Mouse (Mus musculus) myocyte (in vitro differentiated cells): Measurements from ENCODE around the gene Acyp1. TPM values are rescaled to one million over a fixed set of nuclear protein-coding genes. Genes with fewer than 3 reads are reported as not detected.
A peak's percentile ranks its signal among the peaks of the same experiment; 100 is the strongest.

Experiments used
- H3K27me3 ChIP-seq: one replicate; pipeline ENCODE4 v1.6.1; 2011; ENCODE audit not compliant: control insufficient read depth, insufficient read depth, insufficient read length
- H3K36me3 ChIP-seq: one replicate; pipeline ENCODE4 v1.6.1; 2011; ENCODE audit not compliant: control insufficient read depth, insufficient read depth
- H3K4me2 ChIP-seq: one replicate; pipeline ENCODE4 v1.6.1; 2011; ENCODE audit warnings: low read depth, control low read depth
- H3K4me3 ChIP-seq: one replicate; pipeline ENCODE4 v1.5.1; 2011; ENCODE audit warnings: mild to moderate bottlenecking, control low read depth, moderate library complexity
- H3K79me2 ChIP-seq: one replicate; pipeline ENCODE4 v1.6.1; 2011; ENCODE audit not compliant: control insufficient read depth, insufficient read depth
- H3ac ChIP-seq: one replicate; pipeline ENCODE4 v1.6.1; 2011; ENCODE audit not compliant: control insufficient read depth, insufficient read length
- CEBPB ChIP-seq: IDR thresholded peaks from 2 replicates; pipeline ENCODE4 v1.6.1; 2011; ENCODE audit warnings: mild to moderate bottlenecking, moderate library complexity; ENCODE audit not compliant: poor library complexity, insufficient read depth, severe bottlenecking
- E2F4 ChIP-seq: IDR thresholded peaks from one replicate; pipeline ENCODE4 v1.6.1; 2011; ENCODE audit warnings: mild to moderate bottlenecking, control low read depth, moderate library complexity; ENCODE audit not compliant: insufficient read depth
- MAX ChIP-seq: IDR thresholded peaks from one replicate; pipeline ENCODE4 v1.6.1; 2011; ENCODE audit warnings: low read depth, mild to moderate bottlenecking, control low read depth
- MYOD1 ChIP-seq, 3 experiments: IDR thresholded peaks; one replicate each; pipeline ENCODE4 v1.6.1; 2011; ENCODE audit warnings: control low read depth in 2 of 3, low read depth in 2 of 3, mild to moderate bottlenecking in 2 of 3, moderate library complexity in 1 of 3; ENCODE audit not compliant: insufficient read length in 2 of 3, control insufficient read depth in 1 of 3
- MYOG ChIP-seq, 3 experiments: IDR thresholded peaks; one replicate each; pipeline ENCODE4 v1.6.1; 2011; ENCODE audit warnings: control low read depth in 2 of 3, low read depth in 2 of 3, mild to moderate bottlenecking in 2 of 3; ENCODE audit not compliant: insufficient read length in 2 of 3, control insufficient read depth in 1 of 3, insufficient read depth in 1 of 3
- POLR2A ChIP-seq: IDR thresholded peaks from one replicate; pipeline ENCODE4 v1.6.1; 2011; ENCODE audit warnings: low read depth, mild to moderate bottlenecking, control low read depth, moderate library complexity; ENCODE audit not compliant: insufficient read length
- POLR2AphosphoS2 ChIP-seq: IDR thresholded peaks from one replicate; pipeline ENCODE4 v1.6.1; 2011; ENCODE audit warnings: low read depth, control low read depth; ENCODE audit not compliant: insufficient read length
- REST ChIP-seq: IDR thresholded peaks from one replicate; pipeline ENCODE4 v1.6.1; 2011; ENCODE audit warnings: mild to moderate bottlenecking, control low read depth, moderate library complexity; ENCODE audit not compliant: insufficient read depth, insufficient read length
- SRF ChIP-seq: IDR thresholded peaks from one replicate; pipeline ENCODE4 v1.6.1; 2011; ENCODE audit warnings: low read depth; ENCODE audit not compliant: control insufficient read depth, insufficient read length
- TCF12 ChIP-seq: IDR thresholded peaks from one replicate; pipeline ENCODE4 v1.6.1; 2011; ENCODE audit warnings: mild to moderate bottlenecking, control low read depth; ENCODE audit not compliant: poor library complexity, insufficient read depth, severe bottlenecking
- TCF3 ChIP-seq: IDR thresholded peaks from one replicate; pipeline ENCODE4 v1.6.1; 2011; ENCODE audit warnings: low read depth, control low read depth; ENCODE audit not compliant: insufficient read length
- USF1 ChIP-seq: IDR thresholded peaks from one replicate; pipeline ENCODE4 v1.6.1; 2011; ENCODE audit warnings: low read depth, mild to moderate bottlenecking, control low read depth, moderate library complexity
- polyA plus RNA-seq: library from polyadenylated mRNA; unstranded; fragments of >200 nt; fragmentation: generic; extraction: Trizol; gene quantifications from one replicate; pipeline ENCODE4 v1.2.1, GENCODE M21; 2012; ENCODE audit warnings: missing spikeins

Gene Acyp1
- polyA plus RNA-seq, 1 experiment, result 22.0 TPM

- H3K27me3 ChIP-seq, result no peaks in the 10 kb centered on the region
- no peak overlapping the region for H3K4me3 ChIP-seq
- peaks cover 57% of the 10 kb centered on the region for H3K36me3 ChIP-seq
- TF ChIP-seq MYOD1 (IDR thresholded peaks at IDR 0.05; ENCODE audit: control insufficient read depth in 1 of 3, insufficient read length in 2 of 3, low read depth in 2 of 3) (no peak), MYOG (IDR thresholded peaks at IDR 0.05; ENCODE audit: control insufficient read depth in 1 of 3, insufficient read depth in 1 of 3, insufficient read length in 2 of 3, low read depth in 2 of 3) (no peak), POLR2AphosphoS2 (peak; percentile 43), CEBPB (peak; percentile 46; the same call in 1 of the 2 replicates), SRF (no peak)
- peak overlapping the region; percentile 65 for H3K4me2 ChIP-seq
- no peaks in the 10 kb centered on the region for H3K79me2 ChIP-seq
- H3ac ChIP-seq, result no peak overlapping the region
Measured at GRCm38 (mm10) chr12:85305247-85305892, 17.1 kb upstream of the Acyp1 start.

- peak overlapping the region; percentile 65 for H3K4me2 ChIP-seq
- peaks cover 53% of the 10 kb centered on the region for H3K36me3 ChIP-seq
- H3K27me3 ChIP-seq, result no peaks in the 10 kb centered on the region
- TF ChIP-seq REST (no peak), POLR2AphosphoS2 (no peak), USF1 (peak; percentile 79)
- no peaks in the 10 kb centered on the region for H3K79me2 ChIP-seq
- no peak overlapping the region for H3K4me3 ChIP-seq
- no peak overlapping the region for H3ac ChIP-seq
Measured at GRCm38 (mm10) chr12:85304725-85305124, 16.5 kb upstream of the Acyp1 start.

GRCm38 (mm10) chr12:85303256-85303655, 15.0 kb upstream of the Acyp1 start:
- TF ChIP-seq POLR2A (no peak), TCF12 (no peak), REST (no peak), TCF3 (no peak), MAX (no peak), E2F4 (no peak), MYOG (IDR thresholded peaks at IDR 0.05; ENCODE audit: control insufficient read depth in 1 of 3, insufficient read depth in 1 of 3, insufficient read length in 2 of 3, low read depth in 2 of 3) (no peak), CEBPB (no peak), MYOD1 (IDR thresholded peaks at IDR 0.05; ENCODE audit: control insufficient read depth in 1 of 3, insufficient read length in 2 of 3, low read depth in 2 of 3) (no peak), SRF (no peak), USF1 (no peak), POLR2AphosphoS2 (no peak)
- Histone ChIP-seq H3K4me3 (no peak overlapping the region), H3ac (no peak overlapping the region), H3K27me3 (no peaks in the 10 kb centered on the region), H3K4me2 (no peak overlapping the region), H3K79me2 (no peaks in the 10 kb centered on the region), H3K36me3 (peaks cover 40% of the 10 kb centered on the region)

- H3K4me2 ChIP-seq, result no peak overlapping the region
- peaks cover 36% of the 10 kb centered on the region for H3K36me3 ChIP-seq
- no peak overlapping the region for H3ac ChIP-seq
- no peak overlapping the region for H3K4me3 ChIP-seq
- TF ChIP-seq POLR2AphosphoS2 (peak; percentile 45), MYOG (IDR thresholded peaks at IDR 0.05; ENCODE audit: control insufficient read depth in 1 of 3, insufficient read depth in 1 of 3, insufficient read length in 2 of 3, low read depth in 2 of 3) (peak in 1 of 3 experiments; percentile 7), MYOD1 (IDR thresholded peaks at IDR 0.05; ENCODE audit: control insufficient read depth in 1 of 3, insufficient read length in 2 of 3, low read depth in 2 of 3) (peak in 2 of 3 experiments; percentile 2 to 39), TCF3 (no peak)
- H3K79me2 ChIP-seq, result no peaks in the 10 kb centered on the region
- no peaks in the 10 kb centered on the region for H3K27me3 ChIP-seq
Measured at GRCm38 (mm10) chr12:85298835-85299180, 10.6 kb upstream of the Acyp1 start.

- H3K4me2 ChIP-seq, result peak overlapping the region; percentile 3
- peaks cover 35% of the 10 kb centered on the region for H3K36me3 ChIP-seq
- TF ChIP-seq MAX, result no peak
- TF ChIP-seq TCF12, result no peak
- no peak for TF ChIP-seq USF1
- no peaks in the 10 kb centered on the region for H3K79me2 ChIP-seq
- no peak overlapping the region for H3ac ChIP-seq
- no peaks in the 10 kb centered on the region for H3K27me3 ChIP-seq
- no peak overlapping the region for H3K4me3 ChIP-seq
Measured at GRCm38 (mm10) chr12:85298127-85298834, 10.0 kb upstream of the Acyp1 start.
